Mouse (Mus musculus) G1E (cell line): Measurements from ENCODE around the gene Dmpk. TPM values are rescaled to one million over a fixed set of nuclear protein-coding genes. Genes with fewer than 3 reads are reported as not detected.

Experiments used
- ATAC-seq: 2 replicates; pipeline ENCODE4 v1.8.0; 2016; ENCODE audit warnings: mild to moderate bottlenecking; ENCODE audit not compliant: insufficient number of reproducible peaks, poor library complexity, low FRiP score, severe bottlenecking; ENCODE audit errors: extremely low read depth
- DNase-seq: peaks from one replicate; pipeline ENCODE4 v3.0.0; 2012; ENCODE audit warnings: low spot score
- H3K27me3 ChIP-seq: 2 replicates; pipeline ENCODE4 v1.6.1; 2012; ENCODE audit warnings: mild to moderate bottlenecking, low read length, inconsistent platforms; ENCODE audit not compliant: insufficient read depth
- H3K36me3 ChIP-seq: replicated peaks from 2 replicates; pipeline ENCODE3; 2012; ENCODE audit warnings: mild to moderate bottlenecking, inconsistent platforms
- H3K4me1 ChIP-seq: 2 replicates; pipeline ENCODE4 v1.6.1; 2012; ENCODE audit warnings: low read depth, low read length, inconsistent platforms, mixed read lengths; ENCODE audit not compliant: insufficient read depth
- H3K4me3 ChIP-seq: 2 replicates; pipeline ENCODE4 v1.5.1; 2012; ENCODE audit warnings: low read depth, mild to moderate bottlenecking, inconsistent platforms, low read length, moderate library complexity, mixed read lengths
- H3K9me3 ChIP-seq: replicated peaks from 2 replicates; pipeline ENCODE4 v1.6.1; 2012; ENCODE audit warnings: inconsistent platforms
- CTCF ChIP-seq: IDR thresholded peaks from 2 replicates; pipeline ENCODE4 v1.5.1; 2012; ENCODE audit warnings: low read depth, low read length, inconsistent platforms, mixed read lengths
- GATA1 ChIP-seq: IDR thresholded peaks from 2 replicates; pipeline ENCODE4 v1.6.1; 2012; ENCODE audit warnings: borderline replicate concordance, low read length, inconsistent platforms, mixed read lengths
- GATA2 ChIP-seq: IDR thresholded peaks from 2 replicates; pipeline ENCODE4 v1.6.1; 2012; ENCODE audit warnings: low read depth, low read length, inconsistent platforms, borderline replicate concordance
- POLR2AphosphoS5 ChIP-seq: IDR thresholded peaks from 2 replicates; pipeline ENCODE4 v1.6.1; 2012; ENCODE audit warnings: low read depth, low read length, inconsistent platforms; ENCODE audit not compliant: insufficient replicate concordance
- TAL1 ChIP-seq: conservative IDR thresholded peaks from 2 replicates; pipeline ENCODE4 v1.6.1; 2012; ENCODE audit warnings: low read depth, low read length, inconsistent platforms, mixed read lengths
- polyA plus RNA-seq: library from polyadenylated mRNA; stranded (reverse); fragments of >175 nt; gene quantifications from 2 replicates; pipeline ENCODE4 v1.2.3, GENCODE M21; 2012
- total RNA-seq, 2 experiments: library from RNA; stranded (forward) in 1 of 2; stranded (reverse) in 1 of 2; fragments of 200-1000 nt in 1 of 2; fragments of >200 nt in 1 of 2; fragmentation: Nextera tagmentation in 1 of 2; gene quantifications; 2 replicates each; pipeline ENCODE4 v1.2.3; 2014 to 2017

Dmpk gene
- total and polyA plus RNA-seq, 3 experiments: 7.3 to 82.1 (median 27.5) TPM

DNA sequence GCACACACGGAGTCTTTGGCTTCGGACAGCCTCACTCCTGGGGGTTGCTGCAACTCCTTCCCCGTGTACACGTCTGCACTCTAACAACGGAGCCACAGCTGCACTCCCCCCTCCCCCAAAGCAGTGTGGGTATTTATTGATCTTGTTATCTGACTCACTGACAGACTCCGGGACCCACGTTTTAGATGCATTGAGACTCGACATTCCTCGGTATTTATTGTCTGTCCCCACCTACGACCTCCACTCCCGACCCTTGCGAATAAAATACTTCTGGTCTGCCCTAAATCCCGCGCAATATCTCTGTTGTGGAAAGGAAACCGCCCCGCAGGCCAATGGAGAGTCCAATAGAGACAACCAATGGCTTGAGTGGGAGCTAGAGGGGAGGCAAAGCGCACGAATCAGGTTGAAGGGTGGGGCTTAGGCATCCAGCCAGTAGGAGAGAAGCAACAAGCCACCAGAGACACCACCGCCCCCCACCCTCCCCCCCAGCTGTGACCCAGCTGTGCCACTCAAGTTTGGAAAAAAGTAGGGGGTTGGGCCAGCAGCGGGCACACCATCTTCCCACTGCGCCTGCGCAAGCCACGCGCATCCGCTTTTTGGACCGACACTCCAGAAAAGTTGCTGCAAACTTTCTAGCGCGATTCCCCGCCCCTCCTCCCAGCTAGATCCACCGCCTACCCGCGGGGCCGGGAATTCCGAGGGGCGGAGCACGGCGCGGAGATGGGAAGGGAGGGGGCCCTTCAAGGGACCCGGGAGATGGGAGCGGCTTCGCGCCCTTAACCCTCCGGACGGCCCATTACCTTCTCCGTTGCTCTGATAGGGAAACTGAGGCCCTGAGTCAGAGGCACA, 10.1 kb downstream of the Dmpk start:
- Histone ChIP-seq H3K9me3 (no peaks in the 10 kb centered on the region), H3K4me3 (peak overlapping the region; percentile 75), H3K36me3 (peaks cover 61% of the 10 kb centered on the region), H3K4me1 (peaks cover 54% of the 10 kb centered on the region), H3K27me3 (peaks cover 20% of the 10 kb centered on the region; the same call in 1 of the 2 replicates)
- peak; percentile 86 for ATAC-seq
- TF ChIP-seq TAL1 (no peak), GATA1 (no peak), GATA2 (no peak), POLR2AphosphoS5 (no peak), CTCF (no peak)
- DNase-seq: peak; percentile 97

DNA sequence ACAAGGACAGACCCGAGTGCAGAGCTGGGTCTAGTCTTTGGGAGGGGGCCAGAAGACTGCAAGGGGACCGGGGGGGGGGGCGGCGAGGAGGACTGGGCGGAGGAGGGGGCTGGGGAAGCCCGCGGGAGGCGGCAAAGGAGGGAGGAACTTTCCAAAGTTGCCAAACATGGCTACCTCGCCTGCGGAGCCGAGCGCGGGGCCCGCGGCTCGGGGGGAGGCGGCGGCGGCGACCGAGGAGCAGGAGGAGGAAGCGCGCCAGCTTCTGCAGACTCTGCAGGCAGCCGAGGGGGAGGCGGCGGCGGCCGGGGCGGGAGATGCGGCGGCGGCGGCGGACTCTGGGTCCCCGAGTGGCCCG, 10.8 kb downstream of the Dmpk start, which contains the start of gene Six5:
Gene Six5, plus strand, starts transcription at position 124 of the 355 bp plus-strand sequence.
- H3K4me3 ChIP-seq: peak within 1 kb of the TSS; percentile 75
- TF ChIP-seq CTCF (no peak), GATA1 (no peak), GATA2 (no peak), POLR2AphosphoS5 (no peak), TAL1 (no peak)
- H3K36me3 ChIP-seq: peaks cover 56% of the 10 kb centered on the region
- no peaks in the 10 kb centered on the region for H3K9me3 ChIP-seq
- no peak for ATAC-seq
- peaks cover 23% of the 10 kb centered on the region for H3K27me3 ChIP-seq
- H3K4me1 ChIP-seq: peaks cover 51% of the 10 kb centered on the region
- no peak for DNase-seq

DNA sequence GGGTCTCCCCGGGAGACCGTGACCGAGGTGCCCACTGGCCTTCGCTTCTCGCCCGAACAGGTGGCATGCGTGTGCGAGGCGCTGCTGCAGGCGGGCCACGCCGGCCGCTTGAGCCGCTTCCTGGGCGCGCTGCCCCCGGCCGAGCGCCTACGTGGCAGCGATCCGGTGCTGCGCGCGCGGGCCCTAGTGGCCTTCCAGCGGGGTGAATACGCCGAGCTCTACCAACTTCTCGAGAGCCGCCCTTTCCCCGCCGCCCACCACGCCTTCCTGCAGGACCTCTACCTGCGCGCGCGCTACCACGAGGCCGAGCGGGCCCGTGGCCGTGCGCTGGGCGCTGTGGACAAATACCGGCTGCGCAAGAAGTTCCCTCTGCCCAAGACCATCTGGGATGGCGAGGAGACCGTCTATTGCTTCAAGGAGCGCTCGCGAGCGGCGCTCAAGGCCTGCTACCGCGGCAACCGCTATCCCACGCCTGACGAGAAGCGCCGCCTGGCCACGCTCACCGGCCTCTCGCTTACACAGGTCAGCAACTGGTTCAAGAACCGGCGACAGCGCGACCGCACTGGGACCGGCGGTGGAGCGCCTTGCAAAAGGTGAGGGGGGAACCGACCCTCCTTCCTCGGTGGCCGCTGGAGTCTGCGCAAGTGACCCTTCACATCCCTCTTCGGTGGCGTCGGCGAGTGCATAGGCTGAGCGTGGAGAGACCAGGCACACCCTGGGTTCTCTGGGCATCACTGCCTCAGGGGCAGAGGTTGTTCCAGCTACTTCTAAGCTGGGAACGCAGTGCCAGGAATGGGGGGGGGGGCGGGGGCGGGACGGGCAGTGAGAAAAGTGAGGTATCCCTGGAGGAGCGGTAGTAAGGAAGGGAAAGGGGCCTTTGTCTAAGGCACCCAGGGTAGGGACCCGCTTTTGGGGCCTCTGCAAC, 11.4 kb downstream of the Dmpk start:
- Histone ChIP-seq H3K4me1 (peaks cover 51% of the 10 kb centered on the region), H3K27me3 (peaks cover 26% of the 10 kb centered on the region), H3K4me3 (peak overlapping the region; percentile 75), H3K36me3 (peaks cover 51% of the 10 kb centered on the region), H3K9me3 (no peaks in the 10 kb centered on the region)
- TF ChIP-seq POLR2AphosphoS5: no peak
- TF ChIP-seq TAL1: no peak
- ATAC-seq (no peak), DNase-seq (peak; percentile 41)

DNA sequence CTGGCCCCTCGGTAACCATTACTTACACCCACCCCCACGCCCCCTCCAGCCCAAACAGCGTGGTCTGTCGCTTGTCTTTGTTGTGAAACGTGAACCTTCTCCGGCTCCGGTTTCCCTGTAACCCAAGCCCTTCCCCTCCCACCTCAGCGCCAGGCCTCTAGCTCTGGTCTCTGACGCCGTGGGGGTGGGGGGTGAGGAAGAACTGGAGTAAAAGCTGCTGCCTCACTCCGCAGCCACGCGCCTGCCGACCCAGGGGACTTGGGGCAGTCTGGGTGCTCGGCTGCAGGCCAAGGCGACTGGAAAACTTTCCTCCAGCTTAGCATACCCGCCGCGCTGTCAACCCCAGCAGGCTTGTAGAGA, 12.1 kb downstream of the Dmpk start:
- Histone ChIP-seq H3K27me3 (peaks cover 30% of the 10 kb centered on the region), H3K36me3 (peaks cover 45% of the 10 kb centered on the region), H3K4me3 (peak overlapping the region; percentile 75), H3K4me1 (peaks cover 51% of the 10 kb centered on the region), H3K9me3 (no peaks in the 10 kb centered on the region)
- TF ChIP-seq GATA2 (no peak), TAL1 (no peak), CTCF (no peak), GATA1 (no peak), POLR2AphosphoS5 (no peak)
- DNase-seq (peak; percentile 59), ATAC-seq (peak; percentile 29)

DNA sequence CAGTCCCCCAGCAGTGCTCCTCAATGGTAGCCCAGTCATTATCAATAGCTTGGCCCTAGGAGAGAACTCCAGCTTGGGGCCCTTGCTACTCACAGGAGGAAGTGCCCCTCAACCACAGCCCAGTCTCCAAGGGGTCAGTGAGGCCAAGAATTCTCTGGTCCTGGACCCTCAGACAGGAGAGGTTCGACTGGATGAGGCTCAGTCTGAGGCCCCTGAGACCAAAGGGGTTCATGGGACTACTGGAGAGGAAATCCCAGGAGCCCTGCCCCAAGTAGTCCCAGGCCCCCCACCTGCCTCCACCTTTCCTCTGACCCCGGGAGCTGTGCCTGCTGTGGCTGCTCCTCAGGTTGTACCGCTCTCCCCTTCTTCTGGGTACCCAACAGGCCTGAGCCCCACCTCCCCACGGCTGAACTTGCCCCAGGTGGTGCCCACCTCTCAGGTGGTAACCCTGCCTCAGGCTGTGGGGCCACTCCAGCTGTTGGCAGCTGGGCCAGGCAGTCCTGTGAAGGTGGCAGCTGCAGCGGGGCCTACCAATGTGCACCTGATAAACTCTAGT, 12.8 kb downstream of the Dmpk start:
- ATAC-seq: no peak
- Histone ChIP-seq H3K9me3 (no peaks in the 10 kb centered on the region), H3K4me3 (peak overlapping the region; percentile 75; the same call in 1 of the 2 replicates), H3K36me3 (peaks cover 37% of the 10 kb centered on the region), H3K27me3 (peaks cover 38% of the 10 kb centered on the region), H3K4me1 (peaks cover 51% of the 10 kb centered on the region)
- no peak for DNase-seq
- no peak for TF ChIP-seq TAL1
- TF ChIP-seq CTCF: no peak
- TF ChIP-seq POLR2AphosphoS5: no peak
- no peak for TF ChIP-seq GATA2

DNA sequence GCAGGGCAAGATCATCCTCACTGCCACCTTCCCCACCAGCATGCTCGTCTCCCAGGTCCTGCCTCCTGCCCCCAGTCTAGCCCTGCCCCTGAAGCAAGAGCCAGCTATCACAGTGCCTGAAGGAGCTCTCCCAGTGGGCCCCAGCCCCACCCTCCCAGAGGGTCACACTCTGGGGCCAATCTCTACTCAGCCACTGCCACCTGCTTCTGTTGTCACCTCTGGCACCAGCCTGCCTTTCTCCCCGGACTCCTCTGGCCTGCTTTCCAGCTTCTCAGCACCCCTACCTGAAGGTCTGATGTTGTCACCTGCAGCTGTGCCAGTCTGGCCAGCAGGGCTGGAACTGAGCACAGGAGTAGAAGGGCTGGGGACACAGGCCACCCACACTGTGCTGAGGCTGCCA, 13.6 kb downstream of the Dmpk start:
- Histone ChIP-seq H3K4me1 (peaks cover 50% of the 10 kb centered on the region), H3K36me3 (peaks cover 30% of the 10 kb centered on the region), H3K4me3 (no peak overlapping the region), H3K9me3 (no peaks in the 10 kb centered on the region), H3K27me3 (peaks cover 44% of the 10 kb centered on the region)
- no peak for ATAC-seq
- TF ChIP-seq GATA2: no peak
- no peak for TF ChIP-seq GATA1
- TF ChIP-seq POLR2AphosphoS5: no peak
- no peak for TF ChIP-seq TAL1
- TF ChIP-seq CTCF: no peak
- no peak for DNase-seq
